Mouse (Mus musculus): Measurements from ENCODE around the gene Lman2l.

Lman2l gene

DNA sequence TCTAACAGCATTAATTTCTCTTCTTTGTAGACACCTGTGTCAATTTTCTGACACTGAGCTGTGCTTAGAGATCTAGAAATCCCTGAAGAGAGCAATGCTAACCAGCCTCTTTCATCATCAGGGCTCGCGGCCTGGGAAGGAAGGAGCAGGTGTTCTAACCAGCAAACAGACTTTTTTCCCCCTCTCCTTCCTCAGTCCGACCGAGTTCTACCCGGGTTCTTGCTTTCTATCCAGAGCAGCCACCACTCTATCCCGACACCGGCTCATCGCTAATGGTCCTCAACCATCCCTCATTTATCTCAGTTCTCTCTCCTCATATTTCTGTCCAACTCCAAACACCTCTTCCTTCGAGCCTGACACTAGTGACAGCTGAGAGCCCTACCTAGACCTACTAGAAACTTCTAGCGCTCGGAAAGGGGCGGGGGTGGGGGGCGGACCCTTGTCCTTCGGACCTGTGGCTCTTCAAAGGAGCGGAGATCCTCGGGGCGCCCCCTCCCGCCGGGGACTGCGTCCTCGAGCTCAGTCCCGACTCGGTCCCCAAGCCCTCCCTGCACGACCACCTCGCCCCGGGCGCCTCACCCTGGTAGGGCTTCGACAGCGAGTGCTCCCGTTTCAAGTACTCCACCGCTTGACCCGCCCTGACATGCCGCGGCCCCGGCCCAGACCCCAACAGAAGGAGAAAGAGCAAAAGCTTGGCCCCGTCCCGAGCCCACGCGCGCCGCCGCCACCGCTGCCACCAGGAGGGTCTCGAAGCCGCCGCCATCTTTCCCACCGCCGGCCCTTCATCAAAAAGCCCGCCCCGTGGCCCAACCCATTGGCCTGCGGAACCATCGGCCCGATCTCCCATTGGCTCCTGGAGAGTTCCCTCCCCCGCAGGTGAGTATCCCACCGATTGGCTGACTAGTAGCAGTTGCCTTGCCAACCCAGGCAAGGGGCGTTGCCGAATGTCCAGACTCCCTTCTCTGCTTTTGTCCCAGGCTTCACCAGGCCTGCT is at the start of gene Lman2l:
TSS of gene Lman2l (minus strand) at position 801 of the 994 bp plus-strand sequence.
- DNase-seq (ENCODE audit: low read depth) = peak; percentile 92

DNA sequence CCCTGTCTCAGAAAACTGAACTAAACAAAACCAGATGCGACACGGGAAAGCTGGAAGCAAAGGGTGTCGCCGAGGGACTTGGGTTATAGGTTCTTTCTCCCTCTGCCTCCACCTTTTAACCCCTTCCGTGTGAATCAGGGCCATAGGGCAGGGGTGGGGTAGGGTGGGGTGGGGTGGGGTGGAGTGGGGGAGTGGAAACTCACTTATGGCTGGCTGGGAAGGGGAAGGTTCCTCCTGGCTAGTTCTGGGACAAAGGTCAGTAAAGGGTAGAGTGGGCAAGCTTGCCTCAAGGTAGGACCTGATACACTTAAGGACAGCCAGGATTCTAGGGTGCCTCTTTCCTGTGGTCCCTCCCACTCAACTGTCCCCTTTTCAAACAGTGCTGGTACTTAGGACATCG is 48.2 kb upstream of the Lman2l start:
- DNase-seq (ENCODE audit: low read depth) = no peak

DNA sequence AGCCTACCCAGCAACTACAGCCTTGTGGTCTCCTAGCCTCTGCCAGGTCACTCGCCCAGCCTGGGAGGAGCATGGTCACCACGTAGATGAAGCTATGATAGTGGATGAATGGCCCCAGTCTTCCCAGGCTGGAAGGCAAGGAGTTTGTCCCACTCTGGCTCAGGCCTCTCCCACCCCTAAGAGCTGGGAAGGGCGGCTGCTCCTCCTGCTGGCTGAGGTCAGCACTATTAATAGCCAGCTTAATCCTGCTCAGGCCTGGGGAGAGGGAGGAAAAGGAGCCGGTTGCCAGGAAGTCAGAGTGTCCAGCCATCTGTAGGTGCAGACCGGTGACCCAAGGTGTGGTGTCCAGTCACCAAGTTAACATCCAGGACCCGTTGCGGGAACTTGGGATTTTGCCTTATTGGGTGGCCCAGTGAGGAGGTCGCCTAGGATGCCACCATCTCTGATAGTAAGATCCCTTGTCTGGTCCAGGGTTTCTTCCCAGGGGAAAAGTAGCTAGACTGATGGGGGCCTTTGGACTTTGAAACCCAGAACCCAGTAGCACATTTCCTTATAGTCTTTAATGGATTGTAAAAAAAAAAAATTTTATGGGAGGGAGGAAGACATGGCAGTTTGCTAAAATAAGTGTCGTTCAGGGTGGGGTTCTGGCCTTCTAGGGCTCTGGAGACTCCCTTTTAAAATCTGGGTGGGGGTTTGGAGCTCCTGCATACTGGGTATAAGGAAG is 47.5 kb upstream of the Lman2l start:
- DNase-seq (ENCODE audit: low read depth) = no peak

DNA sequence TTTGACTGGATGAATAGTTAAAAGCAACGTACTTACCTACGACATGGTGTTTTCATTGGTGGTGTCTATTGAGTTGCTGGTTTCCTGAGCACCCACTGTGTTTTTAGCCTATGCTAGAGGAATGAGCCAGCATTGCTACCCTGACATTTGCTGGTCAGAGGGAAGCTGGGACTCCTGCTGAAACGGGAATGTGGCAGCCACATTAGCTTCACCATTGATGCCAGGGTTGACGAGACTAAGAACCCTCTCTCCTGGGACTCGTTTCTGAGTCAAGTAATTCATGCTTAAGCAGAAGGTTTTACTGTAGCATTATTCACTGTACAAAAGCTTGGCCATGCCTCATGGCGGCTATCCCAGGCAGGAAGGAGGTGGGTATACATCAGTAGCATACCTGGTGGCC is 44.6 kb upstream of the Lman2l start:
- no peak for DNase-seq (ENCODE audit: low read depth)

DNA sequence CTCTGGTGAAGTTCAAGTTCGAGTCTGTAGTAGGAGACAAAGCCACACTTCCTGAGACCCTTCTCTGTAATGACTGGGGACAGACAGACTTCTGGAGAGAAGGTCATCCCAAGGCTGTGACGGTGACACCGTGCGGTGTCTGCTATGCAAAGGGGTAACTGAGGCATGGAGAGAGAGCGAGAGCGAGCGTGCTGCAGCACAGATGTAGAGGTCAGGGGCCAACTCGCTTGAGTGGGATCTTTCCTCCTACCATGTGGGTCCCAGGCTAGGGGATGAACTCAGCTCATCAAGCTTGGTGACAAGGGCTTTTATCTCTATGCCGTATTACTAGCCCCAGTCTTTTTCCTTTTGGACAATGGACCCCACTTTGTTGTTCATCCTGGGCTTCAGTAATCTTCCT is 42.0 kb upstream of the Lman2l start:
- no peak for DNase-seq (ENCODE audit: low read depth)

DNA sequence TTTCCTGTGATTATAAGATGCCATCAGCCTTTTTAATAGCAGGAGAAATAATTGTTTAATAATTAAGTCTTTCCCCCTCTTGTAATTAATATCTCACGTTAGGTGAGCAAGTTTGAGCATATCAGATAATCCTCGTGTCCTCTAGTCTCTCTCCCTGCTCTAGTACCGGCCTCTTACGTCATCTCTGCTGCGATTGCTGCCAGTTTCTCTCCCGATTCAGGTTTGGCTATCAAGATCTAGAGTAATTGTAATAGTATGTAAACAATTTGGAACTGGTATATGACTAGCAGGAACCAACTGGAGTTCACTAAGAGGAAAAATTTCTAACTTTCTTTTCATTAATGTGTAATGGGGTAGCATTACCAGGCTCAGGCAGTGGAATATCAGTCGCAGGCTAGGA is 40.0 kb upstream of the Lman2l start:
- DNase-seq (ENCODE audit: low read depth) = no peak

DNA sequence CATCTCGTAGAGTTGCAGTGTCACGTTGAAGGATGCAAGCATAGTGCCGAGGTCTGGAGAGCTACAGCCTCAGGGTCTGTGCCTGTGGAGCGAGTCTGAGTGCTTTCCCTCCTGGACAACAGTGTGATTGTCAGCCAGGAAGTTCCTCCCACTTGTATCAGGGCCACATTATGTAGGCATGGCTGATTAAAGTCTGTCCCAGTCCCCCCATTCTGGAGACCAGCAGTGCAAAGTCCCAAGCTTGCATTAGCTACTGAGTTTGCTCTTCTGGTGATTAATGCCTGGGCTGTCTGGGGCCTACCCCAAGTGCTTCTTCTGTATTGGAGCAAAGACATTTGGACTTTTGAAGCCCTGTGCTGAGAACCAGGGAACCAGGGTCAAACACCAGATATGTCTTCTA is 38.8 kb upstream of the Lman2l start:
- DNase-seq (ENCODE audit: low read depth) = no peak

DNA sequence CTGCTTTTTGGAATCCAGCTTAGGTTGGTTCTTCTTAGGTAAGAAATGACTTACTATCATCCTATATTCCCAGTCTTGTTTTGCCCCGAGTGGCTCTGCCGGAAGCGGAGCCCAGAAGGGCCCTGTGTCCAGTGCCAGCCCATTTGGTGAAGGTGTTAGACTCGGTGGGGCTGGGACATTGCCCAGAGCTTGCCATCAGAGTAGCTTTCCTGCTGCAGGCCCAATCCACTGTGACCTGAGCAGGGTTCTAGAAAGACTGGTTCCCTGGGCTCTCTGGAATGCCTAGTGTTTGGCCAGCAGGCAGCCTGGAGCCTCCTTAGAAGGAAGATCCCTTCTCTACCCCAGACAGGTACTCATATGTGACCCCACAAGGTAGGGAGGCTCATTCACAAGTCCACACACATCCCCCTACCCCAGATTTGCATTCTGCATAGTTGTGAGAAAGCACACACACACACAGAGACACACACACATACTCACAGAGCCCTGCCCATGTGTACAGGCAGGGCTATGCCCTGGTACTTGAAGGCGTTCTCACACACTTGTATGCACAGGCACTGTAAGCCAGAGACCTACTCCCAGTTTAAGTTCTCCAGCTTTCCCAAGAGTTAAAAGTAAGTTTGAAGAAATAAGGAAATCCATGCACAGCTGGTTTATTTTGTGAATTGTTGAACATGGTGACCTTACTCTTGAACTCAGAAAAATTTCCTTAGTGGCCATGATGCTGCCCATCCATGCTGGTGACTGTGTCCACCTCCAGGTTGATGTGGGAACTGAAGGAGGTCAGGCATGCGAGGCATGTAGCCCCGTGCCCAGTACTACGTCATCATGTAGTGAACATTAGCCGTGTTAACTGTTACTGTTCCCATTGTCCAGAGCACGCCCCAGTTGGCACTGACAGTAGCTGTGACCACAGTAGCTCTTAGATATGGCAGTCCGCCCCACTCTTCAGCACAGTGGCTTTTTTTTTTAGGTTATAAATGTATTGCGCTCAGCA is 35.1 kb upstream of the Lman2l start:
- no peak for DNase-seq (ENCODE audit: low read depth)

DNA sequence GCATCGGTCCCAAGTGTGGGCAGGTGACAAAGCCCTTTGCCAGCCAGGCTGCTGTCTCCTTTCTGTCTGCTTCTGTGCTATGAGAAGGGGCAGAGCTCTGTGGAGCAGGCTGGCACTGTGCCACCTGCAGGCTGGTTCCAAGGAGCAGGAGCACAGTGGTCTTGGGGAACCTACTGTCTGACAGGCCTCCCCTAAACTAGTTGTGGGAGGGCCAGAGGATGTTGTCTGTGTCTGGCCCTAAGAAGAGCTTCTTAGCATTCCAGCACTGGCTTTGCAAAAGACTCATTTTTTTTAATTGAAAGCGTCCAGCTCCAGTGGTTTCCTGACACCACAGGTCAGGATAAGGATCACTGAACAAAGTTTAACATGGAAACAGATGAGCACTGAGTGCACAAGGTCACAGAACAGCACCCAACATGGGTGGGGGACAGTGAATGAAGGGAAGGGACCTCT is 33.3 kb upstream of the Lman2l start:
- no peak for DNase-seq (ENCODE audit: low read depth)

DNA sequence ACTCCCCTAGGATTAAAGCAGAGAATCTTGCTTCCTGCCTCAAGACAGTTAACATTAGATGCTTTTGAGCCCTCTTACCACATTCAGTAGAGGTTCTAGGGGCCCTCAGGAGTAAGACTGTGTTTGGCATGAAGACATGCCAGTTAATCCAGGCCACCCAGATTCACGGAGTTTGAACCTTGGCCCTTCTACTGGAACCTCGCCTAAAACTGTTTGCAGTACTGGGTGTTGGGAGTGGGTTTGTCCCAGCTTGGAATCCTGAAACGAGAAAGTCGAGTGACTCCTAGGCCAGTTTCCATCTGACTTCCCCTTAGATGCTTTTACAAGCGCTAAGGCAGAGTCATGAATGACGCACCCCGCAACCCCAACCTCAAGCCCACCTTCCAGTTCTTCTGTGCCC is 31.4 kb upstream of the Lman2l start:
- DNase-seq (ENCODE audit: low read depth) = no peak

DNA sequence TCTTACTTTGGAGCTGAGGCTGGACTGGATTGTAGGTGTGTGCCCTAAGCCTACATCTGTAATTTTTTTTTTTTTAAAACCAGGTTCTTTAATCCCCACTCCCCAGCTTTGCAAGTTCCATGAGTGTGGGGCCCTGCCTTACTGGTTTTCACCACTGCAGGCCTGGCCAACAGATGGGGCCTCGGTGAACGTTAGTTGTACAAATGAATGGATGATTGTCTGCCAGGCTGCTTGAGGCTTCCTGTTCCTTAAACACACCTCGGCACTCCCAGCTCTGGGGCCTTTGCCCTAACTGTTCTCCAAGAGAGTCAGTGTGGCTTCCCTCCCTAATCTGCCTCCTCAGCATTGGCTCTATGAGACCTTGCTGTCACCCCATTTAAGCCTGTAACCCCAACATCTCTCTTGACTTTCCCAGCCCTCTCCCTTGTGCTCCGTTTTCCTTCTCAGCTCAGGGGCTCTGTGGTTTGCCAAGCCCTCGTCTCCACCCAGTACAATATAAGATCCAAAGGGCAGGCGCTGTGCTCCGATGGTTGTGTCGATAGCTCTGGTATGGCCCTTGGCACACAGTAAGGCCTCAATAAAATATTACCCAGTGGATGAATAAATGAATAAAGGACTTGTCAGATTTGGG is 30.5 kb upstream of the Lman2l start:
- no peak for DNase-seq (ENCODE audit: low read depth)

DNA sequence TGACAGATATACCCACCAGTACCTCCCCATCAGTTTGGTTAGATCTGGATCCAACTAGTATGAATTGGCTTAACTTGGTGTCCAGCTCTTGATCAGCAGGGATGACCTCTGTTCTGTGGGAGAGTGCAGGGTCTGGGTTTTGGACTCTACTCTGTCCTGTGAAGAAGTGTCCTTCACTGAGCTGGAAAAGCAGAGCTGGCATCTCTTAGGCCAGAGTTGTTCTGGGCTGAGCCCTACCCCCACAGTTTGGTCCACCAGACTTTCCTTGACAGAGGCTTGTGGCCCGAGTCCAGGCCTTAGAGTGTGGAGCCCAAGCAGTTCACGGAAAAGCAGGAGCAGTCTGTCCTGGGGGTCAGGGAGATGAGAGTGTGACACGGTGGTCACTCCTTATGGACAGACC is 29.6 kb upstream of the Lman2l start:
- DNase-seq (ENCODE audit: low read depth) = no peak

DNA sequence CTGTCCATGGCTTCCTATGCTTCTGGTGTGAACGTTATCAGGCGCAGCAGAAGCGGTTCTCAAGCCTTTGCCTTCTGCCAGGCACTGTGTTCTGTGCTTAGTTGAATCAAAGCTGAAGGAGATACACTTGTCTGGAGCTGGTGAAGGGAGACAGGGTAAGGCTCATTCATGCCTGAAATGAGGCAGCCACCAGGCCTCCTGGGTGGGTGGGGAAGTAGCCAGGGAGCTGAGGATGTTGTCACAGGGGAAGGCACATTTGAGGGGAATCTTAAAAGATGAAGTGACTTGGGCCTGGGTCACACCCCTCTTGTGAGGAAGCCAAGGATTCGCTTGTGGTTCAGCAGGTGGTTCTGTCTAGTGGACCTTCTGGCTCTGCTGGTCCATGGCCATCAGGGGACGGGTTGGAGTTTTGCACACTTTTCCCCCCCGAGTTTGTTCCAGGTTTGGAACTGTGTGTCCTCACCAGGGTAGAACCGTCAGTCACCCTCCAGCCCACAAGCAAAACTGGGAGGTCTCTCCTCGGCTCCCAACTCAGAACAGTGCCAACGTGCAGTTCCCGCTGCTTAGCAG is 28.2 kb upstream of the Lman2l start:
- DNase-seq (ENCODE audit: low read depth) = no peak

DNA sequence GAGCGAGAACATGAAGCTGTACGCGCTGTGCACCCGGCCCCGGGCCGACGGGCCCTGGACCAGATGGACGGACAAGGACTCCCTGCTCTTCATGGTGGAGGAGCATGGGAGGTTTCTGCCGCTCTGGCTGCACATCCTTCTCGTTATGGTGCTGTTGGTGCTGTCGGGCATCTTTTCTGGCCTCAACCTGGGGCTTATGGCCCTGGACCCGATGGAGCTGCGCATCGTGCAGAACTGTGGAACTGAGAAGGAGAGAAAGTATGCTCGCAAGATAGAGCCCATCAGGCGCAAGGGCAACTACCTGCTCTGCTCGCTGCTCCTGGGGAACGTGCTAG is 27.0 kb upstream of the Lman2l start:
- DNase-seq (ENCODE audit: low read depth) = no peak

DNA sequence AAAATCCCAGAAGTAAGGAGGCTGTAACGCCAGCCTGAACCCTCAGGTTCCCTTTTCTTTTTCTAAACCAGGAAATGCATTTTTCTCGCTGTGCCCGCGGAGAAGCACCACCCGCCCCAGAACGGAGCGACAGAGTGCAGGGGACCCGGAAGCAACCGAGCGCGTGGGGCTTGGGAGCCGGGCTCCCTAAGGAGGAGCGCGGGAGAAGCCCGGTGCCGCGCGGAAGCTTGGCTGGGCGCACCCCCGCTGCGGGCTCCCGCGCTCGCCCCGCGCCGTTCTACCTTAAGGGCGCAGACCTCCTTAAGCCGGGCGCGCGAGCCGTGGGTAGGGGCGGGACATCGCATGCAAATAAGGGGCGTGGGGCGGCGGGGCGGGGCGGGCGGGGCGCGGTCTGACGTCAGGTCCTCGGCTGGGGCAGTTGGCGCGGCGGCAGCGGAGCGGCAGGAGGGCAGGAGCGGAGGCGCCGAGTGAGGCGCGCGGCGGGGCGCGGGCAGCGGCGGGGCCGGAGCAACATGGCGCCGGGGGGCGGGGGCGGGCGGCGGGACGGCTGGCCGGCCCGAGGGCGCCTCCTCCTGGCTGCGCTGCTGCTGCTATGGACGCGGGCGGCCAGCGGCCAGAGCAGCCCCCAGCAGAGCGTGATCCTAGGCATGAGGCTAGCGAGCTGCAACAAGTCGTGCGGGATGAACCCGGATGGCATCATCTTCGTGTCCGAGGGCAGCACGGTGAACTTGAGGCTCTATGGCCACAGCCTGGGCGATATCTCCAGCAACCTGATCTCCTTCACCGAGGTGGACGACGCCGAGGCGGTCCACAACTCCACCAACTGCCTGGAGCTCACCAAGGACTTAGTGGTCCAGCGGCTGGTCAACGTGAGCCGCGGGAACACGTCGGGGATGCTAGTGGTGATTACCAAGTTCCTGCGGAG is 26.4 kb upstream of the Lman2l start, which contains the start of gene Cnnm4:
TSS of gene Cnnm4 (plus strand) at position 440 of the 925 bp plus-strand sequence.
- peak; percentile 69 for DNase-seq (ENCODE audit: low read depth)

DNA sequence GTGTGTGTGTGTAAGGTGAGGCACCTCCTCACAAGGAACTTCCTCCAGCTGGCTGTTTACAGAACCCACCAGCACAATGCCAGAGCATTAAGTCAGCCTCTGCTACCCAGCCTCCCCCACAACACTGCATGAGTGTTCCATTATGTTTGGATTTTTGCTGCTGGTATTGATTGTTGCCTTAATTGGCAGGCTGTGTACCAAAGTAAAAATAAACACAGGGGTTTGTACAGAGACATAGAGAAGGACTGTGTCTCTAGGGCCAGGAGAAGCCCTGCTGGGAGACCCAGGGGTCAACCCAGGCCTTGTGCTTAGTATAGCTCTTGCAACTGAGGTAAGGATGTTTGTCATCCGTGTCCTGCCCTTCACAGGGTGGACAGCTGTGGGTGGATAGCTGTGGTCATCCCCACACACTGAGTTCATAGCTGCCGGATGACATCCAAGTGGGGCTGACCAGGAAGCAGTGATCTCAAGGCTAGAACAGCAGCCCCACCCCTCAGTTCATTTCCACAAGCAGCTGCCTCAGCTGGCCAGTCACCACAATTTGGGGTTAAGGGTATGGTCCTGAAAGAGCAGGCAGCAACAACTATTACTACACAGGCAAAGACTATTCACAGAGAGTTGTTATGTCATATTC is 24.9 kb upstream of the Lman2l start:
- no peak for DNase-seq (ENCODE audit: low read depth)

DNA sequence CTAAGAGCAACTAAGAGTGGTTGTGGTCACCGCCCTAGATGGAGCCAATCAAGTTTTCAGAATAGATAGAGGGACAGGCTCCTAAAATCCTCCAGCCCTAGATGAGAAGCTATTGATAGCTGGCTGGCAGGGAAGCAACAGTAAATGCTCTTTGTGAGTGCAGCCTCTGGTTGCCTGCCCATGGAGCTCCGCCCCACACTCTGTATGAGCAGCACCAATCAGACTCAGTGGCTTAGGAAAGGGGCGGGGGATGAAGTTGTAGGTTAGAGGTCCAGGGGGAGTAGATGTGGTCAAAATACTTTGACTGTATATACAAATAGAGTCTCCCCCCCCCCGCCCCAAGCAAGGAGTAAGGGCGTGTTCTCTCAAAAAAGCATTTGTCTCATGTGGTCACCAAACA is 22.4 kb upstream of the Lman2l start:
- no peak for DNase-seq (ENCODE audit: low read depth)

DNA sequence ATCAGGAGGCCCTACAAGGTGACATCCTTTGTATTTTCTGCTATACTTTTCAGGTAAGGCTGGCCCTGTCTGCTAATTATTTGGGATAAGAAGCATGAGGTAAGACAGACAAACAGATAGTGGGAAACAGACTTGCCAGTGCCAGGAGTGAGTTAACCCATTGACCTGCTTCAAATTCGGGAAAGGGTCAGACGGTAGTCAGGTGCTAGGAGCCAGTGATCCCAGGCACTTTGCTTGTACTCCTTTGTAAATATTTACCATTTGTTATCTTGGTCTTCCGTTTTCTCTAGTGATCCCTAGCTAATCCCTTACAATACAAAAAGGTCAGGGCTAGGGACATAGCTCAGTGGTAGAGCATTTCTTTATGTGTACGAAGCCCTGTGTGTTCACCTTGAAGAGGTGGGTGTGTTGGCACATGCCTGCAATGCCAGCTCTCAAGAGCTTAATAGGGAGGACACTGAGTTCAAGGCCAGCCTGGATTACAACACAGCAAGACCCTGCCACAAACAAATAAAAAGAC is 20.6 kb upstream of the Lman2l start:
- DNase-seq (ENCODE audit: low read depth) = no peak

DNA sequence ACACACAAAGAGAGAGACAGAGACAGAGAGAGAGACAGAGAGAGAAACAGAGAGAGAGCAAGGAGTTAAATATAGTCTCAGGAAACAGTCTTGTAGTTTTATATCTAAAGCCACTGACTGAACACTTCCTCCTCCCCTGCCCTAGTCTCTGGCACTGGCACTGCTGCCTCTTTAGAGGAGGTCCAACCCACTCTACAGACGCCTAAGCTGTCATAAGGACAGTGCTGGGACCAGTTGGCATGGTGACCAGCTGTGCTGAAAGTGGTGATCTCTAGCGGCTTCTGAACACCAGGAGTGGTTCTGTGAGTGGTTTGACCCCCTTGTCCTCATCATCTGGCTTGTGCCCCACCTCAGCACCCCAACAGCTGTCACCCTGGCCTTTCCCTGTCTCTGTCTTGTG is 16.8 kb upstream of the Lman2l start:
- no peak for DNase-seq (ENCODE audit: low read depth)

Measured in c-Kit-positive CD71-negative TER-119-negative erythroid progenitor cells, embryonic 14.5 days (primary cell).